Mouse (Mus musculus) liver, adult 2 months (tissue): Measurements from ENCODE around the gene Pah.

Experiments used
- CTCF ChIP-seq: fragments of 200-500 bp; IDR thresholded peaks from 2 replicates; pipeline ENCODE4 v1.5.1; 2011; ENCODE audit warnings: low read depth, low read length, control low read depth
- POLR2A ChIP-seq: fragments of 200-500 bp; IDR thresholded peaks from 2 replicates; pipeline ENCODE4 v1.6.1; 2011; ENCODE audit warnings: low read length, control low read depth; ENCODE audit not compliant: insufficient read depth; ENCODE audit errors: extremely low read depth

GRCm38 (mm10) chr10:87520401-87521116, 1.0 kb upstream of the Pah start:
- no peak for TF ChIP-seq CTCF
- no peak for TF ChIP-seq POLR2A
